Mouse (Mus musculus) left cerebral cortex, postnatal 36 days (tissue): ENCODE results near the gene Bbof1. TPM values are rescaled to one million over a fixed set of nuclear protein-coding genes. Genes with fewer than 3 reads are reported as not detected.

Experiments used
- DNase-seq, 2 experiments: peaks; one replicate each; pipeline ENCODE4 v3.0.0; 2021 to 2022; ENCODE audit warnings: low spot score in 2 of 2, mixed read lengths in 1 of 2
- intact Hi-C: fragments of 180-260 bp; cut with DNase I; formaldehyde crosslinking; loops from one replicate; pipeline ENCODE4 v1.15.1; 2025
- total RNA-seq, 2 experiments: library from RNA; stranded (reverse); gene quantifications; 2 replicates each; pipeline ENCODE4 v1.2.3; 2021

Bbof1 gene
- total RNA-seq, result 1 to 10 TPM; 4.6 to 9.0 TPM

- DNase-seq, result peak; percentile 91 to 94
- intact Hi-C loops, result loop anchor here (2.0 kb wide), 1 partner anchor 42 kb away; the partner anchor contains the start of genes Aldh6a1 and Lin52
Measured at GRCm38 (mm10) chr12:84408819-84409507, at the start of gene Bbof1, which contains the start of gene Entpd5. Bbof1 (plus strand) TSS chr12:84409071. Entpd5 (minus strand) TSS chr12:84409029.

GRCm38 (mm10) chr12:84361555-84362489 lies 47.0 kb upstream of the Bbof1 start, which contains the start of the genes Coq6 and Fam161b:
Coq6 (plus strand) TSS chr12:84361657.
Fam161b (minus strand) TSS chr12:84361833.
- intact Hi-C loops, result no loop called here
- peak; percentile 93 to 94 for DNase-seq

- intact Hi-C loops, result no loop called here
- no peak for DNase-seq
Measured at GRCm38 (mm10) chr12:84362872-84363271, 46.0 kb upstream of the Bbof1 start.

- DNase-seq, result no peak
- intact Hi-C loops, result no loop called here
Measured at GRCm38 (mm10) chr12:84364291-84364690, 44.6 kb upstream of the Bbof1 start.

- intact Hi-C loops, result no loop called here
- DNase-seq, result no peak
Measured at GRCm38 (mm10) chr12:84365137-84365536, 43.7 kb upstream of the Bbof1 start.

GRCm38 (mm10) chr12:84366971-84367370 lies 41.9 kb upstream of the Bbof1 start:
- intact Hi-C loops, result no loop called here
- DNase-seq, result no peak

- intact Hi-C loops, result no loop called here
- no peak for DNase-seq
Measured at GRCm38 (mm10) chr12:84371647-84372046, 37.2 kb upstream of the Bbof1 start.

- intact Hi-C loops, result no loop called here
- no peak for DNase-seq
Measured at GRCm38 (mm10) chr12:84373831-84374481, 34.9 kb upstream of the Bbof1 start.

GRCm38 (mm10) chr12:84382369-84382768 lies 26.5 kb upstream of the Bbof1 start:
- intact Hi-C loops, result no loop called here

GRCm38 (mm10) chr12:84384644-84385081 lies 24.2 kb upstream of the Bbof1 start:
- DNase-seq, result no peak
- intact Hi-C loops, result no loop called here

More at GRCm38 (mm10) chr12:84382369-84382768, 26.5 kb upstream of the Bbof1 start:
- no peak for DNase-seq

- intact Hi-C loops, result no loop called here
Measured at GRCm38 (mm10) chr12:84385408-84385807, 23.5 kb upstream of the Bbof1 start.

GRCm38 (mm10) chr12:84388097-84388496 lies 20.8 kb upstream of the Bbof1 start:
- intact Hi-C loops, result no loop called here
- DNase-seq, result no peak

More at GRCm38 (mm10) chr12:84385408-84385807, 23.5 kb upstream of the Bbof1 start:
- DNase-seq, result no peak

- no peak for DNase-seq
- intact Hi-C loops, result no loop called here
Measured at GRCm38 (mm10) chr12:84388774-84389400, 20.0 kb upstream of the Bbof1 start.

- no peak for DNase-seq
- intact Hi-C loops, result no loop called here
Measured at GRCm38 (mm10) chr12:84390336-84390735, 18.5 kb upstream of the Bbof1 start.

- no peak for DNase-seq
- intact Hi-C loops, result no loop called here
Measured at GRCm38 (mm10) chr12:84392681-84393080, 16.2 kb upstream of the Bbof1 start.

GRCm38 (mm10) chr12:84393847-84394246 lies 15.0 kb upstream of the Bbof1 start:
- intact Hi-C loops, result no loop called here

GRCm38 (mm10) chr12:84396947-84397679 lies 11.8 kb upstream of the Bbof1 start:
- no peak for DNase-seq
- intact Hi-C loops, result no loop called here

More at GRCm38 (mm10) chr12:84393847-84394246, 15.0 kb upstream of the Bbof1 start:
- no peak for DNase-seq

- DNase-seq, result no peak
- intact Hi-C loops, result no loop called here
Measured at GRCm38 (mm10) chr12:84397685-84398084, 11.2 kb upstream of the Bbof1 start.

GRCm38 (mm10) chr12:84398629-84399028 lies 10.2 kb upstream of the Bbof1 start:
- no peak for DNase-seq
- intact Hi-C loops, result no loop called here
